Mouse (Mus musculus) cerebellum, adult 11 months (tissue): ENCODE data around the gene Pip5k1c.
A peak's percentile ranks its signal among the peaks of the same experiment; 100 is the strongest.

ENCODE experiments used
- DNase-seq: peaks from one replicate; pipeline ENCODE4 v3.0.0; 2022

The Pip5k1c gene

GRCm38 (mm10) chr10:81351678-81352291, 59.0 kb downstream of the Pip5k1c start:
- no peak for DNase-seq

- no peak for DNase-seq
Observed at GRCm38 (mm10) chr10:81354738-81355477, 62.1 kb downstream of the Pip5k1c start.

GRCm38 (mm10) chr10:81355533-81355932, 62.8 kb downstream of the Pip5k1c start:
- no peak for DNase-seq

GRCm38 (mm10) chr10:81356352-81356990, 63.7 kb downstream of the Pip5k1c start:
- no peak for DNase-seq

- peak; percentile 89 for DNase-seq
Observed at GRCm38 (mm10) chr10:81356991-81357844, 64.5 kb downstream of the Pip5k1c start, which contains the start of gene Mfsd12. TSS of gene Mfsd12 (plus strand) at chr10:81357491.

- no peak for DNase-seq
Observed at GRCm38 (mm10) chr10:81358209-81358608, 65.4 kb downstream of the Pip5k1c start.

GRCm38 (mm10) chr10:81358841-81359240, 66.1 kb downstream of the Pip5k1c start:
- no peak for DNase-seq

- no peak for DNase-seq
Observed at GRCm38 (mm10) chr10:81360721-81361120, 68.0 kb downstream of the Pip5k1c start.

- DNase-seq, result no peak
Observed at GRCm38 (mm10) chr10:81362336-81362949, 69.7 kb downstream of the Pip5k1c start.

- no peak for DNase-seq
Observed at GRCm38 (mm10) chr10:81363436-81364346, 70.9 kb downstream of the Pip5k1c start.

GRCm38 (mm10) chr10:81364666-81365065, 71.9 kb downstream of the Pip5k1c start:
- DNase-seq, result no peak

GRCm38 (mm10) chr10:81365073-81365472, 72.3 kb downstream of the Pip5k1c start:
- DNase-seq, result no peak

- no peak for DNase-seq
Observed at GRCm38 (mm10) chr10:81365672-81366476, 73.1 kb downstream of the Pip5k1c start, which contains the start of gene 4930404N11Rik. TSS of gene 4930404N11Rik (minus strand) at chr10:81365816.

GRCm38 (mm10) chr10:81366477-81367206, 73.9 kb downstream of the Pip5k1c start:
- DNase-seq, result no peak

- no peak for DNase-seq
Observed at GRCm38 (mm10) chr10:81367207-81367495, 74.4 kb downstream of the Pip5k1c start.
